Mouse (Mus musculus) intestine, embryonic 15.5 days (tissue): ENCODE results near the gene Crym. TPM values are rescaled to one million over a fixed set of nuclear protein-coding genes. Genes with fewer than 3 reads are reported as not detected.

Experiments
- ATAC-seq: fragments of 200-750 bp; cut with Nextera tagmentation; 2 replicates; pipeline ENCODE4 v1.8.0; 2017; ENCODE audit warnings: moderate TSS enrichment, moderate library complexity
- H3K27ac ChIP-seq: fragments of 300-500 bp; sonication (generic); 2 replicates; pipeline ENCODE4 v1.5.1; 2015; ENCODE audit warnings: mild to moderate bottlenecking, inconsistent platforms
- H3K27me3 ChIP-seq: fragments of 300-500 bp; sonication (generic); replicated peaks from 2 replicates; pipeline ENCODE4 v1.6.1; 2015; ENCODE audit warnings: inconsistent platforms
- H3K36me3 ChIP-seq: fragments of 300-500 bp; sonication (generic); 2 replicates; pipeline ENCODE4 v1.6.1; 2015; ENCODE audit warnings: inconsistent platforms
- H3K4me1 ChIP-seq: fragments of 300-500 bp; sonication (generic); replicated peaks from 2 replicates; pipeline ENCODE4 v1.6.1; 2015; ENCODE audit warnings: inconsistent platforms
- H3K4me2 ChIP-seq: fragments of 300-500 bp; sonication (generic); replicated peaks from 2 replicates; pipeline ENCODE4 v1.6.1; 2015; ENCODE audit warnings: mild to moderate bottlenecking, inconsistent platforms
- H3K4me3 ChIP-seq: fragments of 300-500 bp; sonication (generic); replicated peaks from 2 replicates; pipeline ENCODE4 v1.5.1; 2015; ENCODE audit warnings: inconsistent platforms
- H3K9ac ChIP-seq: fragments of 300-500 bp; sonication (generic); 2 replicates; pipeline ENCODE4 v1.6.1; 2015; ENCODE audit warnings: inconsistent platforms
- H3K9me3 ChIP-seq: fragments of 300-500 bp; sonication (generic); 2 replicates; pipeline ENCODE4 v1.6.1; 2016; ENCODE audit warnings: inconsistent platforms
- WGBS: fragments of 180-500 bp; shearing (Covaris S2); methylation state at CpG from one replicate; pipeline ENCODE4 v1.1.7; 2015; 5-methylcytosine and 5-hydroxymethylcytosine counted together
- polyA plus RNA-seq: library from polyadenylated mRNA; unstranded; fragments of >200 nt; fragmentation: Nextera tagmentation; extraction: Ambion mirVana; gene quantifications from 2 replicates; pipeline ENCODE4 v1.2.1, GENCODE M21; 2015

Gene Crym
- polyA plus RNA-seq, 1 experiment from 2014 or later: 1.6 TPM

- Histone ChIP-seq H3K4me1 (no peaks in the 10 kb centered on the region), H3K4me3 (no peak overlapping the region), H3K9ac (no peak overlapping the region), H3K36me3 (no peaks in the 10 kb centered on the region), H3K9me3 (no peaks in the 10 kb centered on the region), H3K27ac (no peak overlapping the region), H3K4me2 (no peak overlapping the region), H3K27me3 (no peaks in the 10 kb centered on the region)
- WGBS: 55% methylated on average over 2 of the region's 2 CpGs
- ATAC-seq: no peak
Measured at GRCm38 (mm10) chr7:120156841-120157409, 45.0 kb downstream of the Crym start.

GRCm38 (mm10) chr7:120150898-120151297 lies 51.0 kb downstream of the Crym start:
- Histone ChIP-seq H3K4me1 (no peaks in the 10 kb centered on the region), H3K4me2 (no peak overlapping the region), H3K36me3 (no peaks in the 10 kb centered on the region), H3K27me3 (no peaks in the 10 kb centered on the region), H3K9me3 (no peaks in the 10 kb centered on the region), H3K4me3 (no peak overlapping the region), H3K9ac (no peak overlapping the region), H3K27ac (no peak overlapping the region)
- WGBS: 83% methylated on average over 2 of the region's 2 CpGs
- no peak for ATAC-seq

GRCm38 (mm10) chr7:120150257-120150656 lies 51.7 kb downstream of the Crym start:
- 24% methylated on average over 3 of the region's 3 CpGs for WGBS
- Histone ChIP-seq H3K27ac (0 out of 2 replicates have a peak overlapping the region, but pooled peaks have one; percentile 11), H3K9ac (no peak overlapping the region), H3K9me3 (no peaks in the 10 kb centered on the region), H3K27me3 (no peaks in the 10 kb centered on the region), H3K36me3 (no peaks in the 10 kb centered on the region), H3K4me2 (no peak overlapping the region), H3K4me1 (no peaks in the 10 kb centered on the region), H3K4me3 (no peak overlapping the region)
- ATAC-seq: peak; percentile 90

- 76% methylated on average over 9 of the region's 9 CpGs for WGBS
- no peak within 1 kb of the TSS for H3K27ac ChIP-seq
- no peak within 1 kb of the TSS for H3K4me2 ChIP-seq
- H3K9me3 ChIP-seq: no peaks in the 10 kb centered on the region
- no peaks in the 10 kb centered on the region for H3K36me3 ChIP-seq
- H3K4me1 ChIP-seq: no peaks in the 10 kb centered on the region
- H3K4me3 ChIP-seq: no peak within 1 kb of the TSS
- ATAC-seq: no peak
- H3K27me3 ChIP-seq: no peaks in the 10 kb centered on the region
- H3K9ac ChIP-seq: no peak within 1 kb of the TSS
Measured at GRCm38 (mm10) chr7:120145191-120145590, 56.7 kb downstream of the Crym start, which contains the start of gene Zp2. Gene Zp2 (minus strand): TSS chr7:120145291.

- H3K36me3 ChIP-seq: no peaks in the 10 kb centered on the region
- ATAC-seq: peak; percentile 55
- no peaks in the 10 kb centered on the region for H3K9me3 ChIP-seq
- H3K27me3 ChIP-seq: no peaks in the 10 kb centered on the region
- H3K27ac ChIP-seq: no peak overlapping the region
- no peak overlapping the region for H3K4me2 ChIP-seq
- H3K9ac ChIP-seq: no peak overlapping the region
- H3K4me1 ChIP-seq: no peaks in the 10 kb centered on the region
- 74% methylated on average over 1 of the region's 1 CpGs for WGBS
- no peak overlapping the region for H3K4me3 ChIP-seq
Measured at GRCm38 (mm10) chr7:120142743-120143142, 59.2 kb downstream of the Crym start.

Other genes with a start within 250 kb of the Crym start
- gene Dnah3, start 106.8 kb downstream of the Crym start, polyA plus RNA-seq: not detected in 2 replicates
- gene Tmem159, start 99.8 kb downstream of the Crym start, polyA plus RNA-seq: 27.7 and 28.5 TPM in 2 replicates
- gene Zp2, start 56.8 kb downstream of the Crym start, polyA plus RNA-seq: 0.11 TPM in 1 of 2 replicates, not detected in the other
- gene Anks4b, start 28.3 kb downstream of the Crym start, polyA plus RNA-seq: 9.2 and 11.6 TPM in 2 replicates
- 0.13 TPM in 1 of 2 replicates, not detected in the other for gene Abca14, start 1.9 kb upstream of the Crym start, polyA plus RNA-seq
- not detected in 2 replicates for gene Abca15, start 126.6 kb upstream of the Crym start, polyA plus RNA-seq
- not detected in 2 replicates for gene Abca16, start 207.5 kb upstream of the Crym start, polyA plus RNA-seq